Mouse (Mus musculus) embryo, embryonic 10 days (tissue): Measurements from ENCODE around the gene Cox4i2.
A peak's percentile ranks its signal among the peaks of the same experiment; 100 is the strongest.

ENCODE experiments used
- DNase-seq: peaks from one replicate; pipeline ENCODE4 v3.0.0-alpha.2; 2015; ENCODE audit warnings: low spot score

Gene Cox4i2

DNA sequence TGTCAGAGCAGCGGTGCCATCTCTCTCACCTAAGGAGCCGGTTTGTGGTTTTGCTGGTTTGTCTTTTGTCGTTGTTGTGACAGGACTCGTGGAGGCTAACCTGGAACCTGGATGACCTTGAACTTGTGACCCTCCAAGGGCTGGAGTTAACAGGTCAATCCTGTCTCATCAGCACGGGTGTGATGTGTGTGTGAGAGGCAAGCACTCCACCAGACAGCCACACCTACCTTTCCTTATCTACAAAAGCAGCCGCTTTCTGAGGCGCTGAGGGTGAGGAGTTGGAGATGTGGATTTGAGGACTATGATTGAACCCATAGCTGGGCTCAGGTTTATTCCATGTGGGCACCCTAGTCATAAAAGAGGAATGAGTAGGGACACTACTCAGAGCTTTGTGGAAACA is 15.7 kb downstream of the Cox4i2 start:
- DNase-seq: no peak

DNA sequence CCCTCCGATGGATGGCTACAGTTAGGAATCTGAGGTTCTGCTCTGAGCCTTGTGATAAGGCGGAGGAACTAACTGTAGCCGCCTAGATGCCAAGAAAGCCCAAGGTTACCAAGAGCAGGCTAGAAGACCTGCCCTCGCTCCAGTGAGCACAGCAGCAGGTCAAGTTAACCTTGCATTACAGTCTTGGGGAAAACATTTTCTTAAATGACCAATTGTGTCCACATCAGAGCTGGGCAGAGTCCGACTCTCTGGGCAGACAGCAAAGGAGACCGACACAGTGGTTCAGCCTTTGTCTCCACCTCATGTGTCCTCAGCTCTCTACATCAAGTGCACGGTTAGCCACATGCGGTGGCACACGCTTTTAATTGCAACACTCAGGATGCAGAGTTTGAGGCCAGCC is 17.6 kb downstream of the Cox4i2 start:
- DNase-seq: no peak

DNA sequence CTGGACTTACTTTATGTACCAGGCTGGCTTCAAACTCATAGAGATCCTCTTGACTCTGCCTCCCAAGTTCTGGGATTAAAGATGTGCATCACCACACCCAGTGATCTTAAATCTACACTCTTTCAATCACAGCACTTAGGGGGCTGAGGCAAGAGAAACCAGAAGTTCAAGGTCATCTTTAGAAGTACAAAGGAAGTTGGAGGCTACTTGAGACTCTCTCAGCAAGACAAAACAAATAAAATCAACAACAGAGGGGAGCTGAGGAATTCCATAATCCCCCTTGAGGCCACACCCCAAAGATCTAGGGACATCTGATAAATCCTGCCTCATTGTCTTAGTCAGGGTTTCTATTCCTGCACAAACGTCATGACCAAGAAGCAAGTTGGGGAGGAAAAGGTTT is 18.3 kb downstream of the Cox4i2 start:
- DNase-seq: no peak

DNA sequence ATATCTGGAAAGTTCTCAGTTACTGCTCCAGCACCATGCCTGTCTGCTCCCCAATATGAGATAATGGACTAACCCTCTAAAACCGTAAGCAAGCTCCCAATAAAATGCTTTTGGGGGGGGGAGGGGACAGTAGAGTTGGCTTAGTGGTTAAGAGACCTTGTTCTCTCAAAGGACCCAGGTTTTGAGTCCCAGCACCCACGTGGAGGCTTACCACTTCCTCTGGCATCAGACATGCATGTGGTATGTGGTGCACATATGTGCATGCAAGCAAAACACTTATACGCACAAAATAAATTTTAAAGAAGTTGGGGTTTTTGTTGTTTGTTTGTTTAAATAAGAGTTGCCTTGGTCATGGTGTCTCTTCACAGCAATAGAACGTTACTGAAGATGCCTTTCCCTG is 21.4 kb downstream of the Cox4i2 start:
- no peak for DNase-seq

DNA sequence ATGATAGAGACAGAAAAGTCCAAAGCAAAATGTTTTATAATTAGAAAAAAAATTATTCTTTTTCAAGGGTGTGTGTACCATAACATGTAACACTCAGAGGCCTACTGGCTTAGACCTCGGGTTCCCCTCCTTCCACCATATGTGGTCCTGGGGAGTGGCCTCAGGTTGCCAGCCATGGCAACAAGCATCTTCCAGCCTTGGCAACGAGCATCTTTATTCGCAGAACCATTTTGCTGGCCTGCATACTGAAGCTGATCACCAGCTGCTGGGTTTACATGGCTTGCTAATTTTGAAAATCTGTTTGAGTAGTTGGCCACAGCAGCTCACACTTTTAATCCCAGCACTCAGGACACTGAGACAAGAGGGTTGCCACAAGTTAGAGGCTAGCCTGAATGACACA is 22.0 kb downstream of the Cox4i2 start:
- no peak for DNase-seq

DNA sequence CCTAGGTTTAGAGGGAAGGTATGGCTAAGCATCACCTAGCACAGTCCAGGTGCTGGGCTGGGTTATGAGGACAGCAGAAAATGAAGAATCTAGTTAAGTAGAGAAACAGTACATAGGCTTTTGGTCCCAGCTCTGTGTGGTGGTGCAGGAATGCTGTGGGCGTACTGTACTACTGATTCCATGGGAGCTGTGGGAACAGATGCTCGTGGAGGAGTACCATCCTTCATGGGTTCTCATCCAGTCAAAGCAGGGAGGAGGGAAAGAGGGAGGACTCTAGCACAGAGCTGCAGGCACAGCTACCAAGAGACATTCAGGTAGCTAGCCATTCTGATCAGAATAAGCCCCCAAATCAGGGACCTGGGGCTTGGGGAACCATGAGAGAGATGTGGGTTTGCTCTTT is 22.5 kb downstream of the Cox4i2 start:
- no peak for DNase-seq

DNA sequence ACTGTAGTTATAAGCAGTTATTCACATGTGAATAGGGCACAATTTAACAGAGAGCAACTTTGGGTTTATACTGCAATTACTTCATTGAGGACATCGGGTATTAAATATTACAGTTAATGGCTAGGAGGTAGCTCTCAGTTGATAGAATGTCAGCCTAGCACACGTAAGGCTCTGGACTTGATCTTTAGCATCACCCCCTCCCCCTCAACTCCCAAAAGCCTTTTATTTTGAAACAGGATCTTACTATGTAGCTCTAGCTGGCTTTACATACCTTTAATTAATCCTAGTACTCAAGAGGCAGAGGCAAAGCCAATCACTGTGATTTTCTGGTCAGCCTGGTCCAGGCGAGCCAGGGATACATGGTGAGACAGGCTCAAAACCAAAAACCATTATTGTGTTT is 23.1 kb downstream of the Cox4i2 start:
- DNase-seq: no peak

DNA sequence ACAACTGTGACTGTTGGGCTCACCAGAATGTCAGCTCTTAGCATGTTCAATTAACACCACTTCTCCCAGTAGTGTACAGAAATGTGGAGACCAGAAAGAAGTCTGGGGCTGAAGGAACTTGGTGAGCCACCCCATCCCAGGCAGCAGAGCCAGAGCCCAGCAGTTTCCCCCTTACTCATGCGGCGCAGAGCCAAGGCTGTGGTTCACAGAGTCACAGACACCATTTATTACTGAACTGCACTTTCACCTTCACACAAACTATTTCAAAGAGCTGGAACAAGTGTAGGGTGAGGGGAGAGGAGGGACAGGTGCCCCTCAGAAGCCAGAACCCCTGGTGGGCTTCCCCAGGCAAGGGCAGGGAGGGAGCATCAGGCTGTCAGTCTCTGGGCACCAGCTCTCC is 26.5 kb downstream of the Cox4i2 start:
- no peak for DNase-seq

DNA sequence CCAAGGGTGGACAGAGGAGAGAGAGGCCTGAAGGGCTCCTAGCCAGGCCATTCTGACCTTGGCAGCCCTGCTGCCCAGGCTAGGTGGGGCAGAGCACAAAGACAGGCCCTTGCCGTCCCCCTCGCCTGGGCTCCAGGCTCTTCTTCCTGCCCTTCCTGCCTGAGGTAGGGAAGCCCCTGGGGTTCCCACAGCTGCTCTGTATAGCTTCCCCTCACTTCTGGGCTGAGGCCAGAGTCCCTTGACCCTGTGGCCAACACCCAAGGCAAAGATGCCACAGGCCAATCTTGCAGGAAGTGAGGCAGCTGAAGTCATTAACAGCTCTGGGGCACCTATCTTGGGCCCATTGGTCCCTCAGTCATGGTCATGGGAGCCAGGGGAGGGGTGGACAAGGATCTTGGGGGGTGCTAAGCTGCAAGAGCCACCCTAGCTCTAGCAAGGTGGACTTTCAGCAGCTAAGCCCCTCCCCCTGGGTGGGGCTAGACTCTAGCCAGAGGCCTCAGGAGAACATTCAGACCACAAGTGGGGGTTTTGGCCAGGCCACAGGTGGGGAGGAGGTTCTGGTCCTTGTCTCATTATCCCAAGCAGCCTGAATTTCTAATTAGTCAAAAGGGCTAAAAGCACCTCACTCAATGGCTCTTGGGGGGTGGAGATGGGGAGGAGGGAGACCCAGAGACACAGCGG is 27.2 kb downstream of the Cox4i2 start:
- DNase-seq: no peak

DNA sequence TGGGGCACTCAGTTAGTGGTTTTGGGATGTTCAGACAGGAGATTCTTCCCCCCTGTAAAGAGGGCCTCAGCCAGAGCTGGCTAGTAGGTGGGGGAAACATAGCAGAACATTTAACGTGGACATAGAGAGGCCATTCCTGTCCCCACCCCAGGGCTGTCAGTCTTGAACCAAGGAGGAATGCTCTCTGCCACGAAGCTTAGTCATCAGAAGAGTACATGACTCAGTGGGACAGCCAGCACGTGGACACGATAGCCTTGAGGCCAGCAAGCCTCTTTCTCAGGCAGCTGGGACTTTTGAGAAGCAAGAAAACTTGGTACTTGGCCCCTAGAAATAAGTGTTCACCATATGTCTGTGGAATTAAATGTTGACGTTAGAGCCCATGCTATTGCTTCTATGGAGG is 28.7 kb downstream of the Cox4i2 start:
- no peak for DNase-seq

DNA sequence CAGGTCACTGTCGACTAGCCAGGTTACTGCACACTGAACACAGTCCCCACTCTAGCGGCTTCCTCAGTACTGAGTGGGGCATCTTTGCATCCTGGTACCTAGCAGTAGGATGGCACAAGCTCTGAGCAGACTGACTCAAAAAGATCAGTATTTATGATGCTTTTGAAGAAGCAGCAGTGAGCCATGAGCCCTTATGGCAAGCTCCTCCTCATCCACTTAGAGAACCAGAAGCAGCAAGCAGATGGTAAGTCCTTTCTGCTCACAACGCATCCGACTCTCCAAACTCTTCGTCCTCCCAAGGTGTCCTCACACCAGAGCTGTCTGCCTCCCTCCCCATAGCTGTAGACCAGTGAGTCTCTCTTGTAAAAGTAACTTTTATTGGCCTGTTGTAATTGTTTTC is 29.3 kb downstream of the Cox4i2 start:
- no peak for DNase-seq

DNA sequence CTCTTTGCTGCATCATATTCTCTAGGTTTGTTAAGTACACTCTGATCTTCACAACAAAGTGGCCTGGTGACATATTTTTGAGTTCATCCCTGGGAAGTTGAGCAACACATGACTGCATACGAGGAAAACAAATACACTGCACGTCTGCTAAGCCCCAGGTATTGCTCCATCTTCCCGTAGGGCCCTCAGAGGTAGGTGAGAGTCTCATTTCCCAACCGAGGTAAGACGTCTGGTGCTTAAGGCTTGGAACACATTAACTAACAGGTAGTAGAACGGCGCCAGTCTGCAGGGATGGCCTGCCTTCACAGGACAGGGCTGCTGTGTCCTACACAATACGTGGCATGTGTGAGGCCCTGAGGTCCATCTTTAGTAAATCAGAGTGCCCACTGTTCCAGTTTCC is 30.7 kb downstream of the Cox4i2 start:
- DNase-seq: no peak

DNA sequence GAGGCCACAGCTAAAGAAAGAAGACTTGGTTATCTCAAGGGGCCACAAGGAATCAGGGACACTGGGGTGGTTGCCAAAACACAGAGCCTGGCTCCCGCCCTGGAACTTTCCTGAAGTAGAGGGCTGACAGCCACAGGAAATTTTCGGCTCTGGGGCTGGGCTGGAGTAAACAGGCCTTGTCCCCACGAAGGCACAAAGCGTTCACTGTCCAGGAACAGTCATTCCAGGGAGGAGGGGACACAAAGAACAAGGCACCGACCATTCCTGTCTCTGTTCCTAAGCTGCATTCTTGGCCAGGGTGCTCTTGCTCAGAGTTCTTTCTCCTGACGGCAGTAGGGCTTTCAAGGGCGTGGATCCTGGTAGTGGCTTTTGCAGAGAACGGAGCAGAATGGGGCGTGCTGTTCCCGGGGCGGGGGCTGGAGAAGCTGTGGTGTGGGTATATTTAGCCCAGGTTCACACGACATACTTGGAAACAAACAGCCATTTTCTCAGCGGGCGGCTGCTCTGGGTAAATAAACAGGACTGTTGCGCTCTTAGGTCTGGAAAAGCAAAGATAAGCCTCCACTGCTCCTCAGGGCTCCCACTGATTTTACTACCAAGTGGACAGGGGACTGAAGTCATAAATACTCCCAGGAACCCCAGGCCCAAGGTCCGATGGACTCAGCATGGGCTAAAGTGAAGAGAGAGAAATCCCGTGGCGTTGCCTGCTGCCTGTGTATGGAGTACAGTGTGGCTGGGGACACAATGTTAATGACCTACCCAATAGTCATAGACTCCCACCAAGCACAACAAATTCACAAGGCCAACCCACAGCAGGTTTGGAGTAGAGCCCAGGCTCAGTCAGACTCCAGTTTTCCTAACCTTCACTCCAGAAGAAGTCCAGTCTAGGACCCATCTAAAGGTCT is 31.7 kb downstream of the Cox4i2 start:
- DNase-seq: peak; percentile 22

DNA sequence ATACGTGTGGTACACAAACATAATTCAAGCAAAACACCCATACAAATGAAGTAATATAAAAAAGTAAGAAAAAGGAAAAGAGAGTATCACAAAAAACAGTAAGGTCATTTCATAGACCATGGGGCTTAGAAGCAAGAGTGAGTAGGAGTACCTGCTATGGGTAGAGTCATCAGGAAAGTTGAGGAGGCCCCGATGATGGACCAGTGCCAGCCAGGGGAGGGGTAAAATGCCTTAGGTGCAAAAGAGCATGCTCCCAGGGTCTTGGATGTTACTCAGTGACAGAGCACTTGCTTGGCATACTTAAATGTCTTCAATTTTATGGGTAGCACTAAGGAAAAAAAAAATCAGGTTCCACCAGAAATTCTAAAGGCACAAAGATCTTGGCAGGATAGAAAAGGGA is 33.2 kb downstream of the Cox4i2 start:
- DNase-seq: no peak

DNA sequence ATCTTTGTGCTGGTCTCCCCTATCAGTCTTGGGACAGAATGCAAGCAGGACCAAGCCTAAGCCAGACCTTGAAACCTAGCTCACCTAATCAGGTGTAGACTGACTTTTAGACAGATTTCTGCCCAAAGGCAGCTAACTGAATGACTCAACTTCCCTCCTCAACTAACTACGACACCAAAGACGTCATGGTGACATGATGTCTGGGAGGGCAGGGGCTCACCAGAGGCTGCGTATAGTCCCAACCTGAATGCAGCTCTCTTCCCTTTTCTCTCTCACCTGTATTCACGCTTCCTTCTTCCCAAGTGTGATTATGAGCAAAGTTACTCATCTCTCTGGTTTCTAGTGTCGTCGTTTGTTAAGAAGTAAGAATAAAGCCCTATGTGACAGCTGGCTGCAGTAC is 33.6 kb downstream of the Cox4i2 start:
- no peak for DNase-seq

DNA sequence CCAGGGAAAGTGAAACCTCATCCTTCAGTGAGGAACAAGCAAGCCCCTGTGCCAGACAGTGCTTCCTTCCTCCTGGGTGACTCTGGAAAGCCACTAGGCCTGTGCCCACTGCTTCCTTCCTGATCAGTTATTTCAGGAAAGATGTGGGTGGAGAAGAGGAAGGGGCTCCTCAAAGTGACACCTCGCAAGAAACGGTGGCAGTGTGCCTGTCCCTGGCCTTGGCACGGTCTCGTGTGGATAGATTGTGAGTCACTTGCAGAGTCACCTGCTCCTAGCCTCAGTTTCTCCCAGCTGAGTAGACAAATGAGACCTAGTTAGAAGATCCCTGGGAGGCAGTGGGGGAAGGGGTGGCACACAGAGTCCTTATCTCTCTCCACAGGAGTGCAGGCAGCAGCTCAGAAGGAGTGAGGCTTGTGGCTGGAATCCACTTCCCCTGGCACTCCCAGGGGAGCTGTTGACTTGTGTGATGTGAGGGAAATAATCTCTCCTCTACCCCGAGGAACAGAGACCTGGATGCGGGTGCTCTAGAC is 35.0 kb downstream of the Cox4i2 start:
- peak; percentile 33 for DNase-seq

DNA sequence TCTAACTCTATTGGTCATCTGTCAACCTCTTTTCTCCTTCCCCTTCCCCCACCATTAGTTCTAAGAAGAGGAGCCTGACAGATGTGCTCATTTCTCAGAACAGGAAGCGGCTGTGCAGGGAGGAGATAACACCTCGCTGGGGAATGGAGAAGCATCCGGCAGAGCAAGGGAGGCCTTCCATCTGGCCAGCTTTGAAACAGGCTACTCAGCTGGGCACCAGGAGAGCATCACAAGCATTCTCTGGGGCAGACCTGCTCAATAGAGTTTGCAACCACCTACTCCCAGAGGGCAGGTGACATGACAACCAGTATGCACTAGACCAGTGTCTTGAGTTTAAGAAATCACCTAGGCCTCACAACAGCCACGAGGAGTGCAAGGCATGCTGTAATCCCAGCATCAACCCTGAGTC is 35.6 kb downstream of the Cox4i2 start:
- DNase-seq: peak; percentile 57

DNA sequence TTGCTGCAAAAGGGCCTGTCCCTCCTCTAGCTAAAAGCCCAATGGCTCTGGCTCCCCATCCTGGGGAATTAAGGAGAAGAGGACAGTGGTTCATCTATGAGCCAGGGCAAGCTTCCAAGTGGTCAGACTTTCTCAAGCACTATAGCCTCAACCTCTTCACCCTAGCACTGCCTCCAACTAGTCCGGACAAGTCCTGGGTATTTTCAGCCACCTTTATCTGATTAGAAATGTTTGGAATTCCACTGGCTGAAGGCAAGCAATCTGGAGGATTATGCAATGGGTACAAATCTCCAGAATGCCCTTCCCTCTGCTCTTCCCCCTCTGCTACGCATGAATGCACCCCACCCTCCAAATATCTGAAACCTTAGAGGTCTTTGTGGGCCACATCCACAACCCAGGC is 38.5 kb downstream of the Cox4i2 start:
- DNase-seq: no peak

DNA sequence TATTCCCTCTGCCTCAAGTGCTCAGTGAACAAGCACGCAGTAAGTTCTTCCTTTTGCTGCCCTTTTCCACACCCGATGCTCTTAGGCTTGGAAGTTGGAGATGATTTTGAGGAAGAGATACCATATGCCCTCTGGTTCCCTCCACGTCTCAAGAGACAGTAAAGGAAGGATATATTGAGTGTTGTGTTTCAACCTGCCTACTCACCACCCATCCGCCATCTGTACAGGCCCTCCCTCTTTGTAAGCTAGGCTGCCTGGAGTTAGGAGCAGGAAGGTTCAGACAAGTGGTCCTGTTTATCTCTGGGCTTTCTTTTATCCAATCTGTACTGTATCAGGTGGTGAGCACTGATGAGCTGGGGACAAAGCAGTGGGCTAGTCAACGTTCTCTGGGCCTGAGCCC is 39.4 kb downstream of the Cox4i2 start:
- DNase-seq: no peak

DNA sequence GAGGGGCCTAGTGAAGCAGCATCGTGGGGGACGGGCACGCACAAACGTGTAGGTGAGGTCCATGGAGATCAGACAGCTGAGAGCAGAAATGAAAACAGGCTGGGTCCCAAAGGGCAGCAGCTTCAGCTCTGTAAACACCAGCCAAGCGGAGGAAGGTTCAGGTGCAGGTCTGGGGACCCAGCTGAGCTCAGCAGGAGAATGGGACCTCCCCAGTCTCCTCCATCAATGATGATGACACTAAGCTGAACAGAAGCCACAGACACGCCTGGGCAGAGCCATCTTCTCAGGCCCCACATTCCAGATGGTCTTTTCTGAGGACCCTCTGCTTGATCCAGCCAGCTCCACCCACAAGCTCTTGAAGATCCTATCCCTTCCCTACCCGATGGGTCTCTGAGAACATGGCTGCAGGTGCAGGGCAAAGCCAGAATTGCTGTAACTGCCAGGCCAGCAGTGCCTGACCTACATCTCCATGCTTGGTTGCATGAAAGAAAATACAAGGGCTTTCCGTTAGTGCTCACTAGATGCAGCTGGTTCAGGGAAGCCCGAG is 40.4 kb downstream of the Cox4i2 start:
- no peak for DNase-seq

DNA sequence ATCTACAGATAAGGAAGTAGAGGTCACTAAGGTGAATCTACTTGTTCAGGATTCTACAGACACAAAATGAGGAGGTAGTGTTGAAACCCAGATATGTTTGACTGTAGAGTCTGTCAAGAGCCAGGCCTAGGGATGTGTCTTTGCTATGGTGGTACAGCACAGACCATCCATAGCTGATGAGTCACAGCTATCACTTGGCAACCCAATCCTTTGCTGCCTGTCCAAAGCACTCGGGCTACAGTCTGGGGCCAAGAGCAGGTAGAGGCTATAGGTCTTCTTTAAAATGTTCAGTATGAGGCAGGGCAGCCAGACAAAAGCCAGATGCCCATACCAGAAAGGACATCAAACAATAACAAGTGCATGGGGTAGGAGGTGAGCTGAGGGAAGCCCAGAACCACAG is 43.6 kb downstream of the Cox4i2 start:
- DNase-seq: no peak

DNA sequence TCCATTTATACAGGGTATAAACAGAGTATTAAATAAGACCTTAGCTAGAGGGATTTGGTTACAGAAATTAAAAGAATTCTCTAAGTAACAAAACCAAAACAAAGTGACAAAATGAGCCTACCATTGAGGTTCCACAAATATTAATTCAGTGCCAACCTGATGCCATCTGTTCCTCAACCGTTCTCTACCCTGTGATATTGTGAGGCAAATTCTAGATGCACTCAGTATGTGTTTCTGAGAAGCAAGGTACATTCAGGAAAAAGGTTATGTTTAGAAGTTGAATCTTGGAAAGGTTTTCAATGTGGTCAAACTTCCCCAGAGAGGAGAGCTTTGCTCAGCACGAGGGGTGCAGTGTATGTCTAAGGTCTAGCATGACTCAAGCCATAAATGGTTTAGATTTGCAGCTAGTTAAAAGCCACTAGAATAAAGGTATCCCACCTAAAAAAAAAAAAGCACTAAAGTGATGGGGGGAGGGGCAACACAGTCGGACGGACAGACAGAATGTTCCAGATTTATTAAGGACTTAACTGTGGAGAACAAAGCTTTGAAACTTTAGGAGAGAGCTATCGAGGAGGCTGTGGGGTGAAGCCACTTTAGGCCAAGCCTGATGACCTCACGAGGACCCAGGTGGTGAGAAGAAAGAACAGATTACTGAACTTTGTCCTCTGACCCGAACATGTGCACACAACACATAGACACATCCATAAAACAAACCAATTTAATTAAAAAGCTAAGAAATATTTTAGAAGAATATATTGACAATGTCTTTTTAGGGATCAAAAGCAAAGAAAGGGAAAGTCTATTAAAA is 46.2 kb downstream of the Cox4i2 start:
- DNase-seq: no peak
